Mouse (Mus musculus) hindbrain, embryonic 12.5 days (tissue): ENCODE results near the gene Plb1. TPM values are rescaled to one million over a fixed set of nuclear protein-coding genes. Genes with fewer than 3 reads are reported as not detected.

Source experiments
- ATAC-seq: fragments of 200-750 bp; cut with Nextera tagmentation; 2 replicates; pipeline ENCODE4 v1.8.0; 2017; ENCODE audit warnings: moderate TSS enrichment; ENCODE audit not compliant: low FRiP score
- H3K27ac ChIP-seq: fragments of 300-500 bp; sonication (generic); 2 replicates; pipeline ENCODE4 v1.5.1; 2016; ENCODE audit warnings: mild to moderate bottlenecking
- H3K27me3 ChIP-seq: fragments of 300-500 bp; sonication (generic); 2 replicates; pipeline ENCODE4 v1.6.1; 2016; ENCODE audit warnings: mild to moderate bottlenecking
- H3K36me3 ChIP-seq: fragments of 300-500 bp; sonication (generic); 2 replicates; pipeline ENCODE4 v1.6.1; 2016; ENCODE audit warnings: mild to moderate bottlenecking
- H3K4me1 ChIP-seq: fragments of 300-500 bp; sonication (generic); 2 replicates; pipeline ENCODE4 v1.6.1; 2016
- H3K4me2 ChIP-seq: fragments of 300-500 bp; sonication (generic); replicated peaks from 2 replicates; pipeline ENCODE4 v1.6.1; 2016; ENCODE audit warnings: mild to moderate bottlenecking
- H3K4me3 ChIP-seq: fragments of 300-500 bp; sonication (generic); 2 replicates; pipeline ENCODE4 v1.5.1; 2016; ENCODE audit warnings: mild to moderate bottlenecking
- H3K9ac ChIP-seq: fragments of 300-500 bp; sonication (generic); 2 replicates; pipeline ENCODE4 v1.6.1; 2016; ENCODE audit warnings: mild to moderate bottlenecking, moderate library complexity
- H3K9me3 ChIP-seq: fragments of 300-500 bp; sonication (generic); replicated peaks from 2 replicates; pipeline ENCODE4 v1.6.1; 2016; ENCODE audit warnings: mild to moderate bottlenecking
- WGBS: fragments of 180-500 bp; shearing (Covaris S2); methylation state at CpG from one replicate; pipeline ENCODE4 v1.1.7; 2016; 5-methylcytosine and 5-hydroxymethylcytosine counted together
- polyA plus RNA-seq: library from polyadenylated mRNA; unstranded; fragments of >200 nt; fragmentation: Nextera tagmentation; extraction: Ambion mirVana; gene quantifications from 2 replicates; pipeline ENCODE4 v1.2.1, GENCODE M21; 2016

The Plb1 gene
- polyA plus RNA-seq, 1 experiment from 2014 or later = 0.21 TPM

DNA sequence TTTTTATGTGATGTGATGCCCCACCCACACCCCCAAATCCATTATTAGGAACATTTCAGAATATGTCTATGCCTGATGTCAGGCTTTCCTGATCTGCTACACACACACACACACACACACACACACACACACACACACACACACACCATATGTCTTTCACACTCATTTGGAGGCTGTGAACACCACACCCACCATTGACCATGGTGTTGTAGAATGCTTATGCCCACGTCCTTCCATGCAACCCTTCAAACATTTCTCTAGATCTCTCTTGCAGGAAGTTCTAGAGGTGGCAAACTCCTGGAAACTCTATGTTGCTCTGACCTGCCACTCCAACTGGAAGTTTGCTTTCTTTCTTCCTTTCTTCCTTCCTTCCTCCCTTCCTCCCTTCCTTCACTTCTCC lies 77.2 kb downstream of the Plb1 start:
- Histone ChIP-seq H3K4me3 (no peak overlapping the region), H3K4me1 (no peaks in the 10 kb centered on the region), H3K27ac (no peak overlapping the region), H3K9ac (no peak overlapping the region), H3K27me3 (no peaks in the 10 kb centered on the region), H3K4me2 (no peak overlapping the region), H3K9me3 (no peaks in the 10 kb centered on the region), H3K36me3 (no peaks in the 10 kb centered on the region)
- no peak for ATAC-seq
- WGBS = 77% methylated on average over 1 of the region's 1 CpGs

DNA sequence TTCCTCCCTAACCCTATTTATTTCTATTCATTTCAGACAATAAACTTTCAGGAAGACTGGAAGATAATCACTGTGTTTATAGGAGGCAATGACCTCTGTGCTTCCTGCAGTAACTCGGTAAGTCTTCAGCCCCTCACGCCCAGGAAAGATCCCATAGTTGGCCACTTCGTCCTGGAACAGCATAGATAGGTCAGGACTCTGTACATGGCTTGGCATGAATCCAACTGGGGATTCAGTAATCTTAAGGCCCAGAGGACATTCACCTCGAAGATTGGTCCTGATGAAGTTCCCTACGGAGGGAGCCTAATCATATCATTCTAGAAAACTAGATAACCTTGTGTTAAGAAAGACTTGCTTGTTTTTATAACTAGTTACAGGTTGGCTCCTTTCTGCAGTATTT lies 78.3 kb downstream of the Plb1 start:
- WGBS = 79% methylated on average over 5 of the region's 5 CpGs
- no peak overlapping the region for H3K4me2 ChIP-seq
- no peak for ATAC-seq

DNA sequence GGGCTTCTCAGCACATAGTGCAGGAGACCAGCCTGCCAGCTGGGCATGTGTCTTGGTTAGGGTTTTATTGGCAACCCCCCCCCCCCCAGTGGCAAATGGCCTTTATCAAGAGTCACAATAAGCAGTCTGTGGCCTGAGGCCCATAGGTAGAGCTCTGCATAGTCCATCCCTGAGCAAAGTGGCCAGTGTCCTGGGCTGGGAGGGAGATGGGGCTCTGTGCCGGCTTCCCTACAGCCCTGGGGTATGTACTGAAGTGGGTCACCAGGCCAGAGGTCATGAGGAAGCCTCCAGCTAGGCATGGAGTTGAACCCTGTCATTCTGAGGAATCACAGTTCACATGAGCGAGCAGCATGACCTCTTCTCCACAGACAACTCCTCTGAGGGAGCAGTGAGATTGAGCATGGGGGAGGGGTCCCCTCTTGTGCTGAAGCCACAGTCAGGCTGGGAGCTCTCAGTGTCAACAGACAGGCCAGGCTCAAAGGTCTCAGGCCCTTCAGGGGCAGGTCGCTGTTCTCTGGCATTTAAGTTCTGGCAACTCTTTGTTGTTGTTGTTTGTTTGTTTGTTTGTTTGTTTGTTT lies 79.2 kb downstream of the Plb1 start:
- Histone ChIP-seq H3K27me3 (no peaks in the 10 kb centered on the region), H3K4me1 (no peaks in the 10 kb centered on the region), H3K4me2 (no peak overlapping the region), H3K27ac (no peak overlapping the region), H3K9me3 (no peaks in the 10 kb centered on the region), H3K36me3 (no peaks in the 10 kb centered on the region), H3K4me3 (no peak overlapping the region), H3K9ac (no peak overlapping the region)
- 59% methylated on average over 3 of the region's 3 CpGs for WGBS
- ATAC-seq = no peak

More for the DNA sequence above, 78.3 kb downstream of the Plb1 start:
- no peaks in the 10 kb centered on the region for H3K9me3 ChIP-seq
- H3K36me3 ChIP-seq = no peaks in the 10 kb centered on the region
- H3K4me1 ChIP-seq = no peaks in the 10 kb centered on the region
- no peak overlapping the region for H3K9ac ChIP-seq
- no peak overlapping the region for H3K4me3 ChIP-seq
- no peak overlapping the region for H3K27ac ChIP-seq
- no peaks in the 10 kb centered on the region for H3K27me3 ChIP-seq

DNA sequence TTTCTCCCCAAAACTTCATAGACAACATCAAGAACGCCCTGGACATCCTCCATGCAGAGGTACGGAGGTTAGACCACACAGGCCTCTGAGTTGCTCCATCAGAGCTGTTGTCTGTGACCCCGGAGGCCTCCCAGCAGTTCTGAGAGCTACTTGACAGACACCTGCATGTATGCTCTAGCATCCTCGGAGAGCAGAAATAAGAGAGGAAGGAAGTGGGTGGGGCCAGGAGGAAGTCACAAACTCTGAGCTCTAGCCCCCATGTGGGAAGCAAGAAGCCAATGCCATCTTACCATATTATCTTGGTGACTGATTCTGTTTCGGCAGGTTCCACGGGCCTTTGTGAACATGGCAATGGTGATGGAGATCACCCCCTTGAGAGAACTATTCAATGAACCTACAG lies 81.2 kb downstream of the Plb1 start:
- Histone ChIP-seq H3K9me3 (no peaks in the 10 kb centered on the region), H3K4me1 (no peaks in the 10 kb centered on the region), H3K36me3 (no peaks in the 10 kb centered on the region), H3K4me3 (no peak overlapping the region), H3K9ac (no peak overlapping the region), H3K27ac (no peak overlapping the region), H3K4me2 (no peak overlapping the region), H3K27me3 (no peaks in the 10 kb centered on the region)
- WGBS = 85% methylated on average over 6 of the region's 6 CpGs
- ATAC-seq = no peak

DNA sequence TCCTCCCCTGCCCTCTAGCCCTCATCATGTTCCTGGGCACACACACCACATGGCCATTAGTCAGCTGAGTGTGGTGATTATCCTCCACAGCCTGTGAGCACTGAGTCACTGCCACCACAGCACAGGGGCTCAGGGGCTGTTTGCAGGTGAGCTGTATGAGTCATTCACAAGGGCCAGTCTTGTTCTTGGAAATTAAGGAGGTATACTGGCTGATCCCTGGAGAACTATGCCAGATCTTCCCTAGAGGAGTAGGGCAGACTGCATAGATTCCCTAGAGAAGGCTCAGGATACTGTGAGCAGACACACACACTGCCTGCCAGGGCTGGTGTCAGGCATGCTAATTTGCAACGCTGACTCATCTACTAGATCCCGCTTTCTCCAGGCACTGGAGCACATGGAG lies 82.2 kb downstream of the Plb1 start:
- Histone ChIP-seq H3K9me3 (no peaks in the 10 kb centered on the region), H3K27ac (no peak overlapping the region), H3K9ac (no peak overlapping the region), H3K36me3 (no peaks in the 10 kb centered on the region), H3K4me3 (no peak overlapping the region), H3K4me2 (no peak overlapping the region), H3K4me1 (no peaks in the 10 kb centered on the region), H3K27me3 (no peaks in the 10 kb centered on the region)
- WGBS = 74% methylated on average over 2 of the region's 2 CpGs
- no peak for ATAC-seq

DNA sequence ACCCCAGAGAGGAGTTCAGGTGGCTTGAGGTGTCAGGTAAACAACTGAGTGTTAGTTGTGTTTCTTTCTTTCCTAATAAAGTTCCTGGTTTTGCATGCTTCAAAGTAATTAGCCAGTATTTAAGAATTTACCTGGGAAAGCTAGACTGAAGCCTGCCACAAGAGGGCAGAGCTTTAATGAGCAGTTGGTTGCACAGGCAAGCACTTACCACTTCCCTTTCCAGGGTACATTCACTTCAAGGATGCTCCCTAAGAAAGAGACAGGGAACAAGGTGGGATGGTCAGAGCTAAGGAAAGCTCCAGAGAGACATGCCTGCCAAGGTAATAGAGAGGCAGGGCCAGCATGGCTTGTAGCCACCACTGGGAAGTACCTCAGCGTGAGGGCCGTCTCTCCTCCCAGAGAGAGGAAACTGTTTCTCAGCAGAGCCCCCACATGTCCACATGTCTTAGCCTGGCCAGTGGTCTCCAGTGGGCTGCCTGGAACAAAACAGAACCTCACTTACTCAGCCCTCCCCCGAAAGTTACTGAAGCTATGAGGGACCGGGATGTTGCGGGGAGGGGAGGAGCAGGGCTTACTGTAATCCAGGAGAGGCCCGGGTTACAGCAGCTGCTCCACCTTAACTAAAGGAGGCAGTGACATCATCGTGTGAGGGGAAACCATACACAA lies 89.8 kb downstream of the Plb1 start:
- 0 out of 2 replicates have a peak, but pooled peaks have one; percentile 22 for ATAC-seq
- no peak overlapping the region for H3K9ac ChIP-seq
- H3K9me3 ChIP-seq = no peaks in the 10 kb centered on the region
- H3K36me3 ChIP-seq = no peaks in the 10 kb centered on the region
- no peaks in the 10 kb centered on the region for H3K27me3 ChIP-seq
- no peak overlapping the region for H3K4me2 ChIP-seq
- 46% methylated on average over 7 of the region's 7 CpGs for WGBS
- H3K4me1 ChIP-seq = no peaks in the 10 kb centered on the region
- no peak overlapping the region for H3K4me3 ChIP-seq
- no peak overlapping the region for H3K27ac ChIP-seq

DNA sequence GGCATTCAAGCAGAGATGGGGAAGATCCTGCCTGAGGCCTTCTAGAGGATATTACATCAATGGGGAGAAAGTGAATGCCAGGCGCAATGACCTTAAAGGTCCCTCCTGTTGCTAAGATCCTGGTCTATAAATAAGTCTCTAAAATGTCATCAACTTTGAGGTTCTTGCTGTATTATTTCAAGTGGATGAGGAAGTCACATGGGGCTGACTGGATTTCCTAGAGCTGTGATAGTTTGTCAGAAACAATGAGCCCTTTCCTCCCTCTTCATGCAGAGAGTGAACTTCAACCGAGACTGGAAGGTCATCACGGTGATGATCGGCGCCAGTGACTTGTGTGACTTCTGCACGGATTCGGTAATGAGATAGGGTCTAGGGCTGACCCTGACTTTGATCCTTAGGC lies 95.6 kb downstream of the Plb1 start:
- WGBS = 85% methylated on average over 7 of the region's 7 CpGs
- no peak overlapping the region for H3K9ac ChIP-seq
- H3K4me3 ChIP-seq = no peak overlapping the region
- H3K4me1 ChIP-seq = no peaks in the 10 kb centered on the region
- H3K27ac ChIP-seq = no peak overlapping the region
- ATAC-seq = no peak
- no peaks in the 10 kb centered on the region for H3K36me3 ChIP-seq
- H3K27me3 ChIP-seq = no peaks in the 10 kb centered on the region
- H3K4me2 ChIP-seq = no peak overlapping the region
- no peaks in the 10 kb centered on the region for H3K9me3 ChIP-seq

DNA sequence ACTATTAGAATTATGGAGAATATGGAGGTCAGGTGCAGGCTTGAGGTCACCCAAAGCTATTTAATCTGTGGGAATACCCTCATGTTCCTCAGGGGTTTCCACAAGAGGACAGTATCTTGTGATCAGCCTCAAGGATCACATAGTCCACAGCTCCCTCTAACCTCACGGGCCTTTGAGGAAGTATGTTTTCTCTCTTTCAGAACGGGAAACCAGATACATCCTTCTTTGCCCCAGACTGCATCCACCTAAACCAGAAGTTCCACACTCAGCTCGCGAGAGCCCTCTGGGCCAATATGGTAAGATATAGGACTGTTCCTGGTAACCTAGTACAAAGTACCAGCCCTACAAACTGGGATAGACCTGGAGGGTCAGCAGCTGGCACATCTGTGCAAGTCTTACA lies 100.1 kb downstream of the Plb1 start:
- no peak overlapping the region for H3K4me2 ChIP-seq
- H3K9me3 ChIP-seq = no peaks in the 10 kb centered on the region
- H3K4me1 ChIP-seq = peaks cover 10% of the 10 kb centered on the region
- no peak overlapping the region for H3K4me3 ChIP-seq
- no peaks in the 10 kb centered on the region for H3K36me3 ChIP-seq
- no peak for ATAC-seq
- H3K27me3 ChIP-seq = no peaks in the 10 kb centered on the region
- WGBS = 86% methylated on average over 4 of the region's 4 CpGs
- H3K27ac ChIP-seq = no peak overlapping the region
- H3K9ac ChIP-seq = no peak overlapping the region

DNA sequence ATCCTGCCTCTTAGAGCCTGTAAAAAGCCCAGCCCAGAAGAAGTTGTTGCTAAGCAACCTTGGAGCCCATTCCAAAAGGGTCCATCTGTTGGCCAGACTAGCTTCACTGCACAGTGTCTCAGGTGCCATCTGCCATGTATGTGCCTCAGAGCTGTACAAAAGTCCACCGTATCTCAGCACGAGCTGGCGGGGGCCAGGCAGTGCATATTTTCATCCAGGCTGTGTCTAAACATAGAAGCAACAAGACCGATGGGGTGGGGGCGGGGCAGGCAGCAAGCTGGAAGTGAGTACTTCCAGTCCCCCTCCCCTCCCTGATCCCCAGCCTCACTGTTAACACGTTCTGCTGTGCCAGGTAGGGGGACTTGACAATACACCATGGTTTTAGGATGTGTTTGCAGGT lies 102.7 kb downstream of the Plb1 start:
- Histone ChIP-seq H3K4me3 (no peak overlapping the region), H3K36me3 (no peaks in the 10 kb centered on the region), H3K4me1 (peaks cover 10% of the 10 kb centered on the region), H3K9me3 (no peaks in the 10 kb centered on the region), H3K9ac (no peak overlapping the region), H3K4me2 (no peak overlapping the region), H3K27ac (no peak overlapping the region), H3K27me3 (no peaks in the 10 kb centered on the region)
- ATAC-seq = peak; percentile 77
- WGBS = 39% methylated on average over 6 of the region's 6 CpGs

DNA sequence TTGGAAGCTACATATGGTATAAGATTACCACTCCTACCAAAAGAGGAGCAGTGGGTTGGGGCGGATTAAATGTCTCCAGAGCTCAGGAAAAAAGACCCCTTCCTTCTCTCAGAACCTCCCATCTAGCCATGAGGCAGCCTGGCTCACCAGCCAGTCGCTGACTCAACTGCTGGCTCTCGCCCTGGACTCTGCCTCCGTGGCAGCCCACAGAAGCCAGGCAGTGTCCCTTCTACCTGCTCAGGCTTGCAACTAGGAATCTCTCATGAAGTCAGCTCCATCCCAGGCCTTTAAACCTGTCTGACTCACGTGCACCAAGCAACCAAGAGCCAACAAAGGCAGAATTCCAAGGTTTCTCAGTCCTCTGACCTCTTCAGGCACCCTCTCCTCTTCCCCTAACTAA lies 103.6 kb downstream of the Plb1 start:
- 71% methylated on average over 5 of the region's 5 CpGs for WGBS
- Histone ChIP-seq H3K36me3 (no peaks in the 10 kb centered on the region), H3K4me3 (no peak overlapping the region), H3K4me2 (no peak overlapping the region), H3K27me3 (no peaks in the 10 kb centered on the region), H3K9me3 (no peaks in the 10 kb centered on the region), H3K27ac (no peak overlapping the region), H3K9ac (no peak overlapping the region), H3K4me1 (peaks cover 10% of the 10 kb centered on the region)
- ATAC-seq = no peak

DNA sequence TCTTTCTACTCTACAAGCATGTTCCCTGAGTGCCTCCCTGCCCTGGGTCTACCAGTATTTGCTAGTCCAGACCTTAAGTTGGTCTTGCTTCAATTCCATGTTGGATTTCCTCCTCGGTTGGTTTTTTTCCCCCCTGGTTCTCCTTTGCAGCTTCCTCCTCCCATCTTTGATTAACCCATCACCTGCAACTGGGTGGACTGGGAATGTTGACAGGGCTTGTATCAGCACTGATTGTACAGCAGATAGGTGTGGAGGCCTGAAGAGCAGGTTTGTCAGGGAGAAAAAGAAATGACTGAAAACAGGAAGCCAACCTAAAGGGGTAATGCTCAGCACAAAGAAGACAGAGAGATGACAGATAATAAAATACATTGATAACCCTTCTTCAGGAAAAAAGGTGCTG lies 104.8 kb downstream of the Plb1 start:
- Histone ChIP-seq H3K4me2 (no peak overlapping the region), H3K27ac (no peak overlapping the region), H3K4me3 (no peak overlapping the region), H3K27me3 (no peaks in the 10 kb centered on the region), H3K9me3 (no peaks in the 10 kb centered on the region), H3K36me3 (no peaks in the 10 kb centered on the region), H3K9ac (no peak overlapping the region), H3K4me1 (peaks cover 10% of the 10 kb centered on the region)
- 84% methylated on average over 1 of the region's 1 CpGs for WGBS
- ATAC-seq = no peak

DNA sequence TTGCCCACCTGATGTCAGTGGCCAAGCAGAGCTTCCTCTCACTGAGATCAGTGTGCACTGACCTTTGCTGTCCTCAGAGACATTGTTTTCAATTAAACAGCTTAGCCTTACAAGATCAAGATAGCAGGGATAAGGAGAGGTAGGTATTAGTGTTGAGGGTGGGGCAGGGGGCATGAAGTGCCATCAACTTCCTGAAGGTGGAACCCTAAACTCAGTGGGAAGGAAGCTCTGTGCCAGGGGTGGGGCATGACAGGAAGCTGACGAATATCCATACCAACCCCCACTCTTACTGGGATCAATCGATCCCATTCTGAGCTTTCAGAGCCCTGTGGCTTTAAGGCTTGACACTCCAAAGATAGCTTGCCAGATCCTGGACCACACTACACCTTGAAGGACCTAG lies 105.8 kb downstream of the Plb1 start:
- H3K4me3 ChIP-seq = no peak overlapping the region
- no peak for ATAC-seq

DNA sequence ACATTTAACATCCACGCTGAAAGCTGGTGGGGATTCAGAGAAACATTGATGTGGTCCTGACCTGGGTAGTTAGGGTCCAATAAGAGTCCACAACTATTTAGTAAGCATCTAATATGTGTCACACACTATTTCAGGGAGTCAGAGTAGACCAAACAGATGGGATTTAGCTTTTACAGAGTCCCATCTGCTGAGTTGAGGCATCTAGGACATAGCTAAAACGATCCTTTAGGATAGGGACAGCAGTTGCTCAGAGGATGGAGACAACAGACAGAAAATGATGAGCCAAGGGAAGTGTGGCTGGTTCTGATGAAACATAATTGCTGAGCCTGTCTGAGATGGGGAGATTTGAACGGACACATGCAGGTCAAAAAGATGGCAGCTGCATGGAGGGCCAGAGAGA lies 106.3 kb downstream of the Plb1 start:
- Histone ChIP-seq H3K4me1 (peaks cover 10% of the 10 kb centered on the region), H3K27ac (no peak overlapping the region), H3K36me3 (no peaks in the 10 kb centered on the region), H3K4me2 (no peak overlapping the region), H3K4me3 (no peak overlapping the region), H3K27me3 (no peaks in the 10 kb centered on the region), H3K9me3 (no peaks in the 10 kb centered on the region), H3K9ac (no peak overlapping the region)
- 79% methylated on average over 3 of the region's 3 CpGs for whole genome bisulfite sequencing
- ATAC-seq = no peak

More for the DNA sequence above, 105.8 kb downstream of the Plb1 start:
- H3K27ac ChIP-seq = no peak overlapping the region
- H3K9ac ChIP-seq = no peak overlapping the region
- no peak overlapping the region for H3K4me2 ChIP-seq
- no peaks in the 10 kb centered on the region for H3K36me3 ChIP-seq
- no peaks in the 10 kb centered on the region for H3K27me3 ChIP-seq
- WGBS = 55% methylated on average over 2 of the region's 2 CpGs
- peaks cover 10% of the 10 kb centered on the region for H3K4me1 ChIP-seq
- no peaks in the 10 kb centered on the region for H3K9me3 ChIP-seq
